Mouse (Mus musculus) CH12.LX (cell line): Measurements from ENCODE around the gene Hist1h2bh.

Experiments used
- BHLHE40 ChIP-seq: IDR thresholded peaks from 2 replicates; pipeline ENCODE4 v1.6.1; 2011; ENCODE audit warnings: mild to moderate bottlenecking, low read depth, low read length, improper control_type of control experiment
- CTCF ChIP-seq, 2 experiments: IDR thresholded peaks in 1 of 2; conservative IDR thresholded peaks in 1 of 2; 2 replicates each; pipeline ENCODE4 v1.5.1; 2011 to 2012; ENCODE audit warnings: low read depth in 2 of 2, low read length in 2 of 2, improper control_type of control experiment in 1 of 2, inconsistent platforms in 1 of 2, mild to moderate bottlenecking in 1 of 2, moderate library complexity in 1 of 2
- MAFK ChIP-seq: IDR thresholded peaks from 2 replicates; pipeline ENCODE4 v1.6.1; 2011; ENCODE audit warnings: low read length, improper control_type of control experiment; ENCODE audit not compliant: insufficient replicate concordance
- POLR2A ChIP-seq: IDR thresholded peaks from 2 replicates; pipeline ENCODE4 v1.6.1; 2011; ENCODE audit warnings: low read depth, mild to moderate bottlenecking, improper control_type of control experiment, low read length
- POLR2AphosphoS2 ChIP-seq: IDR thresholded peaks from 2 replicates; pipeline ENCODE4 v1.6.1; 2011; ENCODE audit warnings: low read depth, low read length, improper control_type of control experiment
- TCF12 ChIP-seq: IDR thresholded peaks from 2 replicates; pipeline ENCODE4 v1.6.1; 2014; ENCODE audit warnings: low read depth, mild to moderate bottlenecking, inconsistent platforms, low read length, improper control_type of control experiment
- USF1 ChIP-seq: IDR thresholded peaks from 2 replicates; pipeline ENCODE4 v1.6.1; 2014; ENCODE audit warnings: low read depth, mild to moderate bottlenecking, inconsistent platforms, low read length, improper control_type of control experiment
- ZMIZ1 ChIP-seq: IDR thresholded peaks from 2 replicates; pipeline ENCODE4 v1.6.1; 2012; ENCODE audit warnings: low read depth, mild to moderate bottlenecking, inconsistent platforms, low read length, improper control_type of control experiment

- TF ChIP-seq CTCF (conservative IDR thresholded peaks at IDR 0.05 in 1 of 2, IDR thresholded peaks at IDR 0.05 in 1 of 2; ENCODE audit: low read depth in 2 of 2, low read length in 2 of 2) = no peak
- TF ChIP-seq POLR2A = no peak
- no peak for TF ChIP-seq ZMIZ1
- TF ChIP-seq USF1 = no peak
- TF ChIP-seq POLR2AphosphoS2 = no peak
- no peak for TF ChIP-seq BHLHE40
- TF ChIP-seq MAFK = no peak
- TF ChIP-seq TCF12 = no peak
These were observed 29.7 kb downstream of the Hist1h2bh start for GRCm38 (mm10) chr13:23513517-23513916.
